Mouse (Mus musculus): ENCODE measurements around the gene Dpm3.

Dpm3 gene

GRCm38 (mm10) chr3:89232614-89233013 lies 26.5 kb upstream of the Dpm3 start:
- no peak for DNase-seq

DNA sequence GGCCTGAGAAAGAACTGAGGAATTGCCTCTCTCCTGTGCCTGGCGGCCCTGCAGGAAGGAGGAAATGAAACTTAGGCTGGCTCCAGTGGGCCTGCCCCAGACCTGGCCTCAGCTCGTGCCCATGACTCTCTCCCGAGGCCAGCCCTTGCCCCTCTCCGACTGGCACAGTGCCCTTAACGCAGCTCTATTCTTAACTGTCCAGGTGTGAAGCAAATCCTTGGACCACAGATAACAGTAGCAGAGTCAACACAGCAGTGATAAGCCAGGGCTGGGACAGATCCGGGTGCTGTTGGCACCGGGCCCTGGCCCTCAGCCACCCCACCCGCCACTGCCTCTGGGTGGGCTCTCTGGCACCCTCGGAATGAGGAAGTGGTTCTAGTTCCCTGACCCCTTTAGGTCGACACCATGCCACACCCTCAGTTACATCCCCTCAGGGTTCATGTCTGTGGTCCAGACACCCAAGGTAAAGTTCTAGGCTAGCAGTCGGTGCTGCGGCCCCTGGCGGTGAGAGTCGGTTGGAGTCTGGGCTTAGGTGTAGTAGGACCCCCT lies 25.5 kb upstream of the Dpm3 start:
- DNase-seq, result peak; percentile 73 to 82

- DNase-seq, result no peak
These were observed 22.6 kb upstream of the Dpm3 start for GRCm38 (mm10) chr3:89236516-89236915.

GRCm38 (mm10) chr3:89237682-89238081 lies 21.5 kb upstream of the Dpm3 start:
- DNase-seq, result peak in 1 of 2 experiments; percentile 41

- peak in 1 of 2 experiments; percentile 31 for DNase-seq
These were observed 20.7 kb upstream of the Dpm3 start for GRCm38 (mm10) chr3:89238494-89238893.

- peak; percentile 70 to 77 for DNase-seq
These were observed 16.7 kb upstream of the Dpm3 start for GRCm38 (mm10) chr3:89242331-89242895.

DNA sequence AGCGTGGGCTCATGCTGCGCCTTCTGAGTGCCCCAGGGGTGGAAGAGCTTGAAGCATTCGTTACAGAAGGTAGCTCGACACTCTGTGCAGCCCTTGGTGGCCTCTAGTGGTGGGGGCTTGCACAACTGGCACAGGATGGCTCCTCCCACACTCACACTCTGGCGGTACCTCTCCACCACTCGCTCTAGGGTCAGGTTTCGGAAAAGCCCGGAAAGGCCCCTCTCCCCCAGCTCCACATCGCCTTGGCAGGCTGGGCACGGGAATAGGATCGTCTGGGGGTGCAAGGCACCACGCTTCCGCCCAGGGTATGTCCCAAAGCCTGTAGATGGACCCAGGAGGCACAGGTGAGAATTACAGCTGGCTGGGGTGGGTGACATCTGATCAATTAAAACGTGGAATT lies 15.5 kb upstream of the Dpm3 start:
- peak; percentile 82 to 86 for DNase-seq

- peak in 1 of 2 experiments; percentile 45 for DNase-seq
These were observed 14.8 kb upstream of the Dpm3 start for GRCm38 (mm10) chr3:89244158-89244981.

DNA sequence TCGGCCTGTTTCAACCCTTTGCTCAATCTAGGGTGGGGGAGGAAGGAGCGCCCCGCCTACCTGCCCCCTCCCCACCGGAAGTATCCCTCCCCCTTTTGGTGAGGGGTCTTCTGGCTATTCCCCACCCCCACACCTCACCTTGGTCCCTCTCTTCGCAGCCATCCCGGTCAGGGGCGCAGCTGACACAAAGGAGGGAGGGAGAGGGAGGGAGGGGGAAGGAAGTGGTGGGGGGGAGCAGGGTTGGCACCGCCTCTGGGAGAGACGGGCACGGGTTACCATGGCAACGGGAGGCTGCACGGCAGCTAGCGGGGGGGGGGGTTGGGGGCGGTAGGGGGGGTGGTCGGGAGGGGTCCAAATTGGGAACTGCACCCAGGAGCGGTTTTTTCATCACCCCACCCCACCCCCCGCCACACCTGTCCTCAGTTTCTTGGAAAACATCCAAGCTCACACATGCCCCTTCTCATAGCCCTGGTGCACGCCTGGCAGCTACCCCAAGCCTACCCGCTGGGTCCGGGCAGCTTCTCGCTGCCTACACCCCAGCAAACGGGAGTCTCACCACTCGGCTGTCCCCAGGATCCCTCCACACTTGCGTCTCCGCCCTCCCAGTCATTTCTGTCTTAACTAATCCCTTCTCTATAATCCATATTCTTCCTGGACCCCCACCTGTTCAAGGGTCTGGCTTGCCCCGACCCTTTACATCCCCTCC lies 14.0 kb upstream of the Dpm3 start:
- peak in 1 of 2 experiments; percentile 20 for DNase-seq

GRCm38 (mm10) chr3:89245688-89246171 lies 13.4 kb upstream of the Dpm3 start, which contains the start of gene Krtcap2:
TSS of gene Krtcap2 (plus strand) at chr3:89245966.
- peak in 1 of 2 experiments; percentile 36 for DNase-seq

DNA sequence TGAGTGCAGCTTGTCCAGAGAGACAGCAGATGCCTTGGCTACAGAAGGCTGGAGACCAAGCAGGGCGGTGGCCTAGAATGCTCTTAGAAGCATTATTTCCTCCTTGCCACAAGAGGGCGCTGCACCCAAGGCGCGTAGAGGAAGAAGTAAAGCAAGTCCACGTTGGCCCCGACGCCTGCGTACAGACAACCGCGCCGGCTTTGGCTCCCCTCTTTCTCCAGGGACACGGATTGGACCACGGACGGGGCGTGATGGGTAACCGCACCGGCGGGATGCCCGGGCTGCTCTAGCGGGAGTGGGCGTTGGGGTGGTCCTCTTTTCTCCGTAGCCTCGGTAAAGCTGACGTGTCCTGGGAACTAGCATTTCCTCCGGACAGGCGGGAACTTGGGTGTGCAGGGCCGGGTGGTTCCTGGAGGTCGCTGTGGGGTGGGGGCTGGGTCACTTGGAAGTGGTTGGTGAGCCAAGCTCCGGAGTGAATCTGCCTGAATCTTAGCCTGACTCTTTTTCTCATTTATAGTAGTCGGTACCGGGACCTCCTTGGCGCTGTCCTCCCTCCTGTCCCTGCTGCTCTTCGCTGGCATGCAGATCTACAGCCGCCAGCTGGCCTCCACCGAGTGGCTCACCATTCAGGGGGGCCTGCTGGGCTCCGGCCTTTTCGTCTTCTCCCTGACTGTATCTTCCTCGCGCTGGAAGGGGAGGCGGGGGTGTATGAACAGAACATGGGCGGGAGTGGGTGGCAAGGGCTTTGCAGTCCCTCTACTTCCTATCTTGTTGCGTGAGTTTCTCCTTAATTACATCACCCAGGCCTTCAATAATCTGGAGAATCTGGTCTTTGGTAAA lies 12.7 kb upstream of the Dpm3 start, which contains the start of gene Trim46:
Gene Trim46 (minus strand): TSS at position 49 of the 840 bp plus-strand sequence.
- peak; percentile 89 to 92 for DNase-seq

GRCm38 (mm10) chr3:89247466-89247865 lies 11.7 kb upstream of the Dpm3 start:
- DNase-seq, result no peak

GRCm38 (mm10) chr3:89250435-89251040 lies 8.6 kb upstream of the Dpm3 start:
- peak; percentile 85 to 87 for DNase-seq

DNA sequence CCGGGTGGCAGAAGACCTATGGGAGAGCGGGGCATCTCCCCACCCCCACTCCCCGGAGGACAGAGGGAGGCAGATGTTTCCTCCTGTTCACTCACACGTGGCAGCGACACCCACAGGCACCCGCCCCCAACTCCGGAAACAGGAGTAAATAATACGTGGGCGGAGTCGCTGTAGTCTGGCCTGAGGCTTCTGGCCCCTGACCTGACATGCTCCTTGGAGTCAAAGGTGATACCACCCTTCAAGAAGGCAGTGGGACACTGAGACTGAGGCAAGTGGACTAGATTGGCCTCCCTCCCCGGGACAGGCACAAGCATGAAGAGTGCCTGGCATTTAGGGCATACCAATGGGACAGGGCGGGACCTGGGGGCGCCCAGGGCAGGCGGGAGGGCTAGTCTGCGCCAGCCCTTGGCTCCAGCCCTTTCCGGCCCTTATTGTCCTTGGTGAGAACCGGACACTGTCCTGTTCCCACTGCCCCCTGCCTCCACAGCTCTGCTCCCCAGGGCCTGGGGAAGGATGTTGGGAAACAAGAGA lies 7.7 kb upstream of the Dpm3 start:
- DNase-seq, result peak; percentile 84 to 89

- DNase-seq, result no peak
These were observed 4.2 kb upstream of the Dpm3 start for GRCm38 (mm10) chr3:89254994-89255393.

DNA sequence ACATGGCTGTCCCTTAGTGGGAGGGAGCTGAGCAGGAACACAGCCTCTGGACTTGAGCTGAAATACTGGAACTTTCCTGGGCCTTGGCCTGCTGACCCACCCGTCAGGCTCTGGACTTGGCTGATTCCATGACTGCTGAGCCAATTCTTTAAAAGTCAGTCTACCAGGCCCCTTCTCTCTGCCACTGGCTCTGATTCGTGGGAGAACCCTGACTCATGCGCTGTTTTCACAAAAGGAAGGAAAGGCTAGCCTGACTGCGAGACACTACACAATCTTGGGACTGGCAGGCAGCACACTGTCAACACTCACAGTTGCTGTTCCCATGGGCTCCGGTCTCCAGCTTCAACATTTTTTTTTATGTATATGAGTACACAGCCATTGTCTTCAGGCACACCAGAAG lies 3.0 kb upstream of the Dpm3 start:
- no peak for DNase-seq

- DNase-seq, result no peak
These were observed 1.1 kb downstream of the Dpm3 start for GRCm38 (mm10) chr3:89260211-89260610.

DNA sequence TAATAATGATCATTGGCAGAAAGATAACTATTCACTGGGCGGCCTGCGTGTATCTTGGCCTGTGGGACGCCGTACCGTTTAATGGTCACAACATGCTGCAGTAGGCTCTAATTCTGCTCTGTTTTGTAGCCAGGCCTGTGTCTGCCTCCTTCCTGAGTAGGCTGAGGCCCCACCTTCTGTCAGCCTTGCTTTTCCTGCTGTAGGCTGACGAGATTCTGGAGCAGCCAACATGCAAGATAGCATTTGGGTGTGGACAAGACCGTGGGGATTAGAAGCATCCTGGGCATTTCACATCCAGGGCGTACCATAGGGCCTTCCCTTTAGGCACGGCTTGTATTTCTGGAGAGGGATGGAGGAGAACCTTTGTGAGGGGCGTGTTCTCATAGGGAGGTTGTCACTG lies 3.3 kb downstream of the Dpm3 start:
- peak; percentile 44 to 61 for DNase-seq

DNA sequence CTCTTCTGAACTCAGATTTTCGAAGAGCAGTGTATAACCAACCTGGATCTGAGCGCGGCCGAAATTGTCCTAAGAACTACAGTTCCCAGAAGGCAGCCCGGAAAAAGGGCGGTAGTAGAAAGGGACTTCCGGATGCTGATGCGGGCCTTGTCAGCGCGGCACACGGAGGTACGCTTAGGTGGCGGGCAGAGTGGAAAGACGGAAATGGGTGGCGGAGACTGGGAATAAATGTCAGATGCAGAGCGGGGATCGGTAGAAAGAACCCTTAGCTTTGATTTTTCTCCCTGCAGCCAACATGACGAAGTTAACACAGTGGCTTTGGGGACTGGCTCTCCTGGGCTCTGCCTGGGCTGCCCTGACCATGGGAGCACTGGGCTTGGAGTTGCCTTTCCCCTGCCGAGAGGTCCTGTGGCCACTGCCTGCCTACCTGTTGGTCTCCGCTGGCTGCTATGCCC lies 7.3 kb downstream of the Dpm3 start:
- DNase-seq, result peak; percentile 85 to 86

DNA sequence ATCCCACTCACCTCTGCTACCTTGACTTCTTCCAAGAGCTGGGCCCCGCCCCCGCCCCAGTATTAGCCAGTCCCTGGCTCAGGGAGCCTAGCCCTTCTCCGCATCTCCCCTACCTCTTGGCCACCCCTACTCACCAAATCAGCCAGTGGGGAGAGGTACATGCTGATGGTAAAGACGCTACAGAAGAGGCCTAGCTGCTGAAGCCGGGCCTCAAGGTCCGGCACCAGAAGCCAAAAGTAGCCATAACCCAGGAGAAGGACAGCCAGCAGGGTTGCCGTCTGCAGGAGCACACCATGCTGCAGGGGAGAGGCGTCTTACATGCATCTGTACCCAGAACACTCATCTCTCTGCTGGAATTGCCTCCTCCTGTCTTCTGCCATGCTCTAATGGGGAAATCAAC lies 9.8 kb downstream of the Dpm3 start:
- no peak for DNase-seq
